Mouse (Mus musculus) thymus, postnatal 0 days (tissue): ENCODE measurements around the gene Sh3rf3. TPM values are rescaled to one million over a fixed set of nuclear protein-coding genes. Genes with fewer than 3 reads are reported as not detected.

Source experiments
- DNase-seq: peaks from one replicate; pipeline ENCODE4 v3.0.0-alpha.2; 2015; ENCODE audit warnings: low spot score
- polyA plus RNA-seq: library from polyadenylated mRNA; unstranded; fragments of >200 nt; fragmentation: Nextera tagmentation; extraction: Ambion mirVana; gene quantifications from 2 replicates; pipeline ENCODE4 v1.2.1, GENCODE M21; 2015

The Sh3rf3 gene
- polyA plus RNA-seq, 1 experiment from 2014 or later: 2.0 TPM

DNA sequence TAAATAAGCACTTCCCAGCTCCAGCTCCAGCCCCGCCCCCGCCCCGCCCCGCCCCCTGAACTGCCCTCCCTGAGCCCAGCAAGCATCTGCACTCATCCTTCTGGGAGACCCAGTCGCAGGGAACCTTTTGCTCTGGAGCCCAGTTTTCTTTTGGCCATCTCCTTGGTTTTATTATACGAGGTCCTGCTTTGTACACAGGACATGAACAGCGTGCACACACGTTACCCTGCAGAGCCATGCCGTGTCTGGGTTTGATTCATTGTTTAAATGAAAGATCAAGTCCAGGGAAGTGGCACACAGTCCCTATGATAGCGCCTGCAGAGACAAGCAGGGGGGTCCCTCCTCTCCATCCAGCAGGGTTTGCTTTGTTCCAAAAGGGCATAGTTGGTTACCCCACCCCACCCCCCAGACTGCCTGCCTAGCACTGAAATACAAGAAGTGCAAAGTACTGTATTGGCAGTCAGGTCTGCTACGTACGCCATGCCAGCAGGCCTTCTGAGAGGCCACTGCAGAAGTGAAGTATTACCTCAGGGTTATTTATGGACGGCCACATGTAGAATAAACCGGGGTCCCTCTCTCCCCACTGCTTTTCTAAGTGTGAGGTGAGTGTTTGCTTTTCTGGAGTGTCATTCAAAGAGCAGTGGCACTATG, 41.5 kb downstream of the Sh3rf3 start:
- DNase-seq: no peak

DNA sequence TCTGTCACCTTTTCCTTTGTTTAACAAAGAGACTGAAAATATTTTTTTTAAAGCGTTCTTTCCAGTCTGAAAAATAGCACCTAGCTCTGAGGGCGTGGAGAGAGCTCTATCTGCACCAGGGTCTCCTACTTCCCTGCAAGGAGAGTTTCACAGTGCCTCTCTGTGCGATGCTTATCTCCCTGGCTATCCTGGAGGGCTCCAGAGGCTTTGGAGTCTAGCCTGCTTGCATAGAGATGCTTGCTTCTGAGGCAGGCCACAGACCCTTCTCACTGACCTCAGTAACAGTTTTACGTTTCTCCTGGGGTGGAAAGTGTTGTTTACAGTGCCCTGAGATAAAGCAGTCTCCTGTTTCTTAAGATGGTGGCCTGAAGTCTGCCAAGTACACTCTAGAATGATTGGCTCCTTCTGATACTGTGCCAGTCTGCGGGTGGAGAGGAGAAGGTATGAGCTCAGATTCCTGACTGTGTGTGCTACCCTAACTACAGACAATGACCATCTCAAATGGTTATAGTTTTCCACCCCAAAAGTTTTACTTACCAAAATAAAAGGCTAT, 42.1 kb downstream of the Sh3rf3 start:
- DNase-seq: no peak

DNA sequence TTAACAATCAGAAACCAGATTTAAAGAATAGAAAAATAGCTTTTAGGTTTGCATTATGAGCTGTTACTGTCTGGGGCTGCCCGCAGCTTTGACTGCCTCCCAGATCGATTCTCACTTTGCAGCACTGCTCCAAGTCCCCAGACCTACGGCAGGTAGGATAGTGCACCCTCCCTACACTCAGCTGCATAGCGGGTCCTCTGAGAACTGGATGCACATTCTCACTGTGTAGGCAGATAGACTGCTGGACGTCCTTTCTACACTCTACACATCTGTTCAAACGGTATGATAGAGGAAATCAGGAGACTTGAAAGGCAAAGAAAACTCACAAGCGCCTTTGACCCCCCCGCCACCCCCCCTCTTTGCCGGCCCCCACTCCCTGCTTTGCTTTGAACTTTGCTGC, 42.7 kb downstream of the Sh3rf3 start:
- DNase-seq: no peak

DNA sequence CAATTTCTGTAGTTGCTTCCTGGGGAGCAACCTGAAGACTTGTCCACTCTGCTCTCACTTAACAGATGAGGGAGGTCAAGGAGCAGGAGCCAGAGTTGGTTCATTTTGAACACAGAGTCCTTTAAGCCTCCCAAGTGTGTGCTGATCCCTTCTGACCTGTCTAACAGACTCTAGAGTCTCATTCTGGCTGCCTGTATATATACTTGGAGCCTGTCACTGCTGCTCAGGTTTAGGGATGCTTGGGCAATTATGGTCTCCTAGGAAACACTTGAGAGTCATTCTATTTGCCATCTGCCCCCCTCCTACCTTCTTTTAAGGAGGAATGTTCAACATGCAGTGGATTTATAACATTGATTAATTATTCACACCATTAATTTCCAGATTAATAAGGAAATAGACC, 43.6 kb downstream of the Sh3rf3 start:
- DNase-seq: no peak

- no peak for DNase-seq
Observed at GRCm38 (mm10) chr10:58864735-58865134, 51.6 kb downstream of the Sh3rf3 start.

DNA sequence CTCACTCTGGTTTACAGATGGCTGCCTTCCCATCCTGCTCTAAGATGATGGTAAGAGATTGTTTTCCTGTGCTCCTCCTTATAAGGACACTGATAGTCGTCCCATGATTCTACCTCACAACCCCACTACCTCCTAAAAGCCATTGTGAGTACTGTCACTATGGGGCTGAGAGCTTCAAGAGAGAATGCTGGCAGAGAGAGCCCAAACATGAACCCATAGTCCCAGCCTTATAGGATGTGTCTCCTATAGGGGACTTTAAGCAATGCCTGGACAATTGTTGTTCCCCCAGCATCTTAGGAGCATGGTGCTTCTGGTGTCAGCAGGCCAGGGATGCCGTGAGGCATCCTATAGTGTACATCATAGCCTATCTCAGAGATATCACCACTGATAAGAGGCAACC, 54.4 kb downstream of the Sh3rf3 start:
- DNase-seq: no peak

- DNase-seq: no peak
Observed at GRCm38 (mm10) chr10:58869836-58870235, 56.7 kb downstream of the Sh3rf3 start.

DNA sequence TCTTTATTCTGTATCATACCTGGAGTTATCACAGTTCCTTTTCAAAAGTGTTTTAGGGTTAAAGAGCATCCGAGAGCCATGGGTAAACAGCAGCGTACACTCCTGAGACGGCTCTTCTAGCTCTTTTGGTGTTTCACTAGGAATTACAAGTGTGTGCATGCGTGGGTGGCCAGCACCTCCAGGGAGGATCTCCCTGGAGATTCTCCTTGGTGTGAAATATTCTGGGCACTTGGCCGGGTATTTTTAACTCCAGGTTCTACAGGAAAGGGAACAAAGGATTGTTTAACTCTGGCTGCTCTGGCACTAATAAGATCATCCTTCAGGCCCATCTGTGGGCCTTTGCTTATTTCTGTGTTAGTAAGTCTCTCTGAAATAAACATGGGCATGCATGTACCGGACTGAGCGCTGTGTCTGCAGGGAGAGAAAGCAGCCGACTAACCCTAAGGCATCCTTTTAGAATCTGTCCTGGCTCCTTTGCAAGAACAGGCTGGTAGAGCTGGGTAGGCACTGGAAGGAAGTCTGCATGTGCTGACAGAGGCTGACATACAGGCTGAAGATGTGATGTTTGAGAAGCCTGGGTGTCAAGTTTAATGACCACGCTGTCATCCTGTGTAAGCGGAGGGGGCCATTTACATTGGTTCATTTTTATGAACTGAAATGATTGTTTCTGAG, 58.1 kb downstream of the Sh3rf3 start:
- DNase-seq: no peak

DNA sequence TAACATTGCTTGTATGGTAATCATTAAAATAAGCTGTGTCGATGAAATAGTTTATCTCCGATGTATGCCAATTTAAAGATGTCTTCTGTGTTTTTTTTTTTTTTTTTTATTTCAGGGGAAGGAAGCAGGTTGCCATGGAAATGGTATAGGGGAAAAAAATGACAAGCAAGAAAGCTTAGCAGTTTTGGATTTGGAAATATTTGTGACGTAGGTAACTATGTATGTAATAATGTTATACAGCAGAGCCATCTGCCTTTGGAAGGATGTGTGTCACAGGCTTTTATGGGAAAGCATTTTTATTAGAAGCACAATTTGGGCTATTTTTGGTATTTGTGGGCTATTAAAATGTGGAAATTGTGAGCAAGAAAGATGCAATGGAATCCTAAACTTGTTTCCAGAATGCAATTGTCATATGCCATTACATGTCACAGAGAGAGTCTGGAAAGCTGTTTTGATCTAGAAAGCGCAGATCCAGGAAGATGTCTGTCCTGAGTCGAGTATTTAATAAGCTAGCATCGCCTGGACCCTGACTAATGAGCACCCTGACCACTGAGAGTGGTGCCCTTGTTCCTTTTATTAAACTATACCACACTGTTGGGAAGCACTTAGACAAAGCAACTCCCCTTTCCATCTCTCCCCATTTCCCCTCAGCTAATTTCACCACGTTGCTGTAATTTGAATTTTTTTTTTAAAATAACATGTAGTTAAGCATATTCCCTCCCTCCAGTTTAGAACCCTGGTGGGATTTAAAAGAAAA, 58.8 kb downstream of the Sh3rf3 start:
- no peak for DNase-seq

DNA sequence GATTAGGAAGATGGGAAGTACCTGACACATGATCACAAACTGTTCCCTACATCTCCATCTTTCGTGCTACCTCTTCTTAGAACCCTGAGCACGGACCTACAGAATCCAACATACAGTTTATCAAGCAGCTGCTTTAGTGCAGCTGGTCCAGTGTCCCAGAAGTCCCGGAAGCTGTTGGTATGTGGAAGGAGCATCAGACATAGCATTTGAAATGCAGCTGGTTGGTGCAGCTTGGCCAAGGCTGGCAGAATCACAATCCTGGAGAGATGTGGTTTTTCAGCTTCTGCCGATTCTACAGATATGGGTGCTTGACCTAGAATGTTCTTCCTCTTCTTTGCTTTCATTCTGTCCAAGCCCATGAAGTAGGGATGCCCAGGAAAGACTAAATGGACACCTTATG, 64.7 kb downstream of the Sh3rf3 start:
- no peak for DNase-seq

DNA sequence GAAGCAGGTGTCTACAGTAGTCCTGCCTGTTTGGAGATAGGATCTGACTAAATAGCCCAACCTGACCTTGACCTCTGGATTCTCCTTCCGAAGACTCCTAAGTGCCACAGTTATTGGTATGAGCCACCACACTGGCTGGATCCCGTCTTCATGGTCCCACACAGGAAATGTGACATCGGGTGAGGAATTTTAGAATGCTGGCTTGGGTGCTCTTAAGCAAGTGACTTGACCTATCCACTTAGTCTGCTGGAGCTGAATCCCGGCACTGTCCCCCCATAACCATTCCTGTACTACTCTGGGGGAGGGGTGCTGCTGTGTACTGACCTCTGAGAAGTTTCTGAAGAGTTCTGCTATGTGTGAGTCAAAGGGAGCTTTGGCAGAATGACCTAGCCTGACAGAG, 65.5 kb downstream of the Sh3rf3 start:
- no peak for DNase-seq

DNA sequence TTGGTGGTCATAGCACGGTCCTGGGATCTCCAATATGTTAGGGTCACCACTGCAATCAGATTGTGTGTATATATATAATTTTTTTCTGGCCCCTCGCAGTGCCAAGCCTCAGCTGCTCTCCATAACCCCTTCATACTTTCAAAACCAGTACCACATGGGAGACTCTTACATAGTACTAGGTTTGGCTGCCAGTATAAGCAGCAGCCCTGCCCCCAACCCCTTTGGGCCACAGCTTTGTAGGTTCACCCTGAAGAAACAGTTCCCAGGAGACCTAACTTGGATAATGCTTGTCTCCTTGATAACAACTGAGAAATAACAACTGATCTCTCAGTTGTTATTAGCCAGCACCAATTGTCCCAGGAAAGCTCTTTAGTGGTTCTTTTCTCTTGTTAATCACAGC, 69.6 kb downstream of the Sh3rf3 start:
- DNase-seq: no peak

DNA sequence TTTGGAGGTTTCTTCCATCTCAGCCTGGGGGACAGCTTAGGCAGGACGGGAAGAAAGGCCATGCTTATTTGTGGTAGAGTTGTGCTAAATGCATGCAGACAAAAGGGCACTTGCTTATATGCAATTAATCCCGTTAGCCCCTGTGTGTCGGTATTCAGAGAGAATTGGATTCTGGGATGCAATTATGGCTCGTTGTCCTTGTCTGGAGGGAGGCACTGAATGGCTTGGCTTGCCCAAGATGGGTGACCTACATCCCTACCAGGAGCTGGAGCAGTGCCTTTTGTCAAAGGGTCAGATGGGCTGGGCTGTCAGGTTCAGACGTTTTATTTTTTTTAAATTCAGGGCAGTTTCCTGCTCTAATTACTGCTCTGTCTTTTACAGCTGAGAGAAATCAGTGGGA, 72.2 kb downstream of the Sh3rf3 start:
- DNase-seq: no peak

DNA sequence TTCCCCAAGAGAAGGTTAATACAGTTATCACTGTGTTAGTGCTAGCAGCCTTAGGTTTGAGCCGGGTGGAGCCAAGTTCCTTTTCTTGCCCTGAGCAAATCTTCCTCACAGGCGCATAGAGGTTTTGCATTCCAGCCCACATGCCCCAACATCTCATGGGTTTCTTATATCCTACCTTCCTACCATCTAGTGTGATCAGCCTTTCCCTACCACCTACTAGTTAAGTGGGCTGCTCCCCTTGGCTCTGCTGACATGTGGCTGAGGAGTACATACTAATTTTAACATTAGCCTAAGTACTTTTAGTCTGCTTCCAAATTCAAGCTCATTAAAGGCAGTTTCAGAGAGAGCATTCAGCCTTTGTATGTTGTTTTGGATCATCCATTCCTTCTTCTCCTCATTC, 72.7 kb downstream of the Sh3rf3 start:
- no peak for DNase-seq

DNA sequence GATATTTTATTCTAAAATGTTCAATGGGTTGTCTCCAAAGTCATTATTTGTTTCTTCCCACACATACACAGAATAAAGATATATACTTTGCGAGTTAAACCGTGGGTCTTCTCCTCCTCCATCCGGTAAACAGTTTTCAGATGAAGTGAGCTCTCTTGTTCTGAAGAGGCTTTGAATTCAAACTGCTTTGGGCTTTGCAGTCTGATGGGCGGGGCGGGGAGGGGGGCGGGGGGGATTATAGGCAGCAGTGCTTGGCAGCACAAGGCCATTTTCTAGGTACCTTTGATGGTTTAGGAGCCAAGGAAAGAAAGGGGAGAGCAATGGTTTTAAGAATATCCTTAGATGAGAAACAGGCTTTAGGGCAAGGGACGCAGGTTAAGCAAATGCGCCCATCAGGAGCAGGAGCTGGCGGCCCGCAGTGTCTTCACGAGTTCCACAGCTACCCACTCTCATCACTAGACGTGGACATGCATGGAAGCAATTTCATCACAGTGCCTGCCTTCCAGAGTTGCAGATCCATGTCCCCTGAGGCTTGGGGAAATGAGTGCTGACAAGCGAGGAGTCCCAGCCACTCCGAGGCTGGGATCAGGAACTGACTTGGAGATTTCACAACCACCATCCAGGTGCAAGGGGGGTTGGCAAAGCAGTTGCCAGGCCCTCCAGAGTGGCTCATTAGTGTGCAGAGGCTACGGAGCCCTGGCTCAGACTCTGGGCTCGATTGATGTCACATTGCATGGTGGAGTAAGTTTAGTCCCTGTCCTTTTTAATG, 77.7 kb downstream of the Sh3rf3 start:
- DNase-seq: no peak

DNA sequence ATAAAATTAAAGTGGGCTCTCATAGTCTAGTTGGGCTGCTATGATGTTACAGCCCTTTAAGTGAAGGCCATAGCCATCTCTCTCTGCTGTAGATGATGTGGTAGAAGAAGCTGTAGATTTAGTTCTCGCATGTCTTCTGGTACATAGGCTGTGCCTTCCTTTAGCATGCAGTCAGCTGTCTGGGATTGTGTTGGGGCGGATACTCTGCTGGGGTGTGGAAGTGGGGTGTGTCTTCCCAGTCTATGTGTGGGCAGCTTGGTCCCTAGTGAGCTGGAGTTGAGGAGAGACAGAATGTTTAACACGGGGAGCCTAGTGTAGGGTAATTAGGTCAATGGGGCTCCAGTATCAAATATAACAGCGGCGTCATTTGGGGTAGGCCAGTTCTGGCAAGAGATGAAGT, 82.3 kb downstream of the Sh3rf3 start:
- DNase-seq: no peak

- no peak for DNase-seq
Observed at GRCm38 (mm10) chr10:58897009-58897543, 83.9 kb downstream of the Sh3rf3 start.

GRCm38 (mm10) chr10:58905253-58905652, 92.1 kb downstream of the Sh3rf3 start:
- DNase-seq: no peak

GRCm38 (mm10) chr10:58907001-58907443, 93.9 kb downstream of the Sh3rf3 start:
- DNase-seq: no peak

- no peak for DNase-seq
Observed at GRCm38 (mm10) chr10:58908451-58908850, 95.3 kb downstream of the Sh3rf3 start.
